Mouse (Mus musculus) stomach, postnatal 0 days (tissue): ENCODE results near the gene Gm28047. TPM values are rescaled to one million over a fixed set of nuclear protein-coding genes. Genes with fewer than 3 reads are reported as not detected.
A peak's percentile ranks its signal among the peaks of the same experiment; 100 is the strongest.
"Not testable (repeated sequence)": the region's sequence is repeated elsewhere in the genome, so short reads cannot be mapped to it uniquely, and the experiment has no call there.

Experiments
- ATAC-seq: fragments of 200-750 bp; cut with Nextera tagmentation; 2 replicates; pipeline ENCODE4 v1.8.0; 2017; ENCODE audit not compliant: low FRiP score, low TSS enrichment
- DNase-seq: peaks from one replicate; pipeline ENCODE4 v3.0.0-alpha.2; 2016; ENCODE audit warnings: low spot score
- H3K27ac ChIP-seq: fragments of 300-500 bp; sonication (generic); replicated peaks from 2 replicates; pipeline ENCODE4 v1.5.1; 2014; ENCODE audit warnings: mild to moderate bottlenecking, control low read depth
- H3K27me3 ChIP-seq: fragments of 300-500 bp; sonication (generic); 2 replicates; pipeline ENCODE4 v1.6.1; 2014; ENCODE audit warnings: low read length; ENCODE audit not compliant: control insufficient read depth, insufficient read depth
- H3K36me3 ChIP-seq: fragments of 300-500 bp; sonication (generic); 2 replicates; pipeline ENCODE4 v1.6.1; 2014; ENCODE audit warnings: low read length, mixed read lengths; ENCODE audit not compliant: control insufficient read depth, insufficient read depth
- H3K4me1 ChIP-seq: fragments of 300-500 bp; sonication (generic); replicated peaks from 2 replicates; pipeline ENCODE4 v1.6.1; 2014; ENCODE audit warnings: antibody characterized with exemption; ENCODE audit not compliant: control insufficient read depth, insufficient read depth
- H3K4me2 ChIP-seq: fragments of 300-500 bp; sonication (generic); replicated peaks from 2 replicates; pipeline ENCODE4 v1.6.1; 2014; ENCODE audit warnings: low read depth, mild to moderate bottlenecking, control low read depth, moderate library complexity
- H3K4me3 ChIP-seq: fragments of 300-500 bp; sonication (generic); 2 replicates; pipeline ENCODE4 v1.5.1; 2014; ENCODE audit warnings: low read depth, low read length, control low read depth
- H3K9ac ChIP-seq: fragments of 300-500 bp; sonication (generic); 2 replicates; pipeline ENCODE4 v1.6.1; 2014; ENCODE audit warnings: mild to moderate bottlenecking, low read length, control low read depth, mixed read lengths
- H3K9me3 ChIP-seq: fragments of 300-500 bp; sonication (generic); 2 replicates; pipeline ENCODE4 v1.6.1; 2016; ENCODE audit warnings: low read length; ENCODE audit not compliant: control insufficient read depth
- CTCF ChIP-seq: IDR thresholded peaks from 2 replicates; pipeline ENCODE4 v1.5.1; 2016; ENCODE audit warnings: antibody characterized with exemption, low read depth, mild to moderate bottlenecking, moderate library complexity
- EP300 ChIP-seq: optimal IDR thresholded peaks from 2 replicates; pipeline ENCODE3; 2016; ENCODE audit warnings: antibody characterized with exemption
- WGBS: fragments of 180-500 bp; shearing (Covaris S2); extraction: QIAGEN DNeasy Blood & Tissue Kit; methylation state at CpG from one replicate; pipeline ENCODE4 v1.1.7; 2014; 5-methylcytosine and 5-hydroxymethylcytosine counted together
- polyA plus RNA-seq: library from polyadenylated mRNA; unstranded; fragments of >200 nt; fragmentation: Nextera tagmentation; extraction: Ambion mirVana; gene quantifications from 2 replicates; pipeline ENCODE4 v1.2.1, GENCODE M21; 2015

The Gm28047 gene
- polyA plus RNA-seq, 1 experiment from 2014 or later = not detected

DNA sequence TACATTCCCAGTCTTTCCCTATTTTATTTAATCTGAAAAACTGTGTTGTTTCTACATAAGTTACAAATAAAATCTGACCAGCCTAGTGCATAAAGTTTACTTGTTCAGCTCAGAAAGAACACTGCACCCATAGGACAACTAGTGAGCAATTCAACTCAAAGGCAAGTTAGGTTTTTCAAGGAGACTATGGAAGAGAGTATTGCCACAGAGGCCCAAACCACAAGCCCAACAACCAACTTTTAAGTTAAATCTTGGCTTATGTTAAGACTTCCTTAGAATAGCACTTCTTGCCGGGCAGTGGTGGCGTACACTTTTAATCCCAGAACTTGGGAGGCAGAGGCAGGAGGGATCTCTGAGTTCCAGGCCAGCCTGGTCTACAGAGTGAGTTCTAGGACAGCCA, 8.7 kb downstream of the Gm28047 start:
- H3K9ac ChIP-seq = no peak overlapping the region
- no peaks in the 10 kb centered on the region for H3K4me1 ChIP-seq
- WGBS = 87% methylated on average over 2 of the region's 2 CpGs
- DNase-seq = no peak
- H3K27ac ChIP-seq = no peak overlapping the region
- no peak overlapping the region for H3K4me2 ChIP-seq
- no peaks in the 10 kb centered on the region for H3K9me3 ChIP-seq
- TF ChIP-seq CTCF (no peak), EP300 (no peak)
- ATAC-seq = no peak
- no peak overlapping the region for H3K4me3 ChIP-seq
- no peaks in the 10 kb centered on the region; the same call in 1 of the 2 replicates for H3K36me3 ChIP-seq
- no peaks in the 10 kb centered on the region for H3K27me3 ChIP-seq

DNA sequence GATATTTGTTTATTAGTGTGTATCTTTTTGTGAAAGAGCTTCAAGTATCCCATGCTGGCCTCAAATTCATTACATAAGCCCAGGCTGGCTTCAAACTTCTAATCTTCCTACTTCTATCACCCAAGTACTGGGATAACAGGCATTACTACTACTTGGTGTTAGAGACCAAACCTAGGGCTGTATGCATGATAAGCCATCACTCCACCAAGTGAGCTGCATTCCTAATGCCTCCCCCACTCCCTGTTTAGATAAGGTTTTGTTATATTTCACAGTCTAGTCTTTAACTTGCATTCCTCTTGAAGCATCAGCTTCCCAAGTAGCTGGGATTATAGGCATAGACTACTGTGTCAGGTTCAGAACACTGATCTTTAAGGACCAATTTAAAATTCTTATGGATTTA, 10.6 kb downstream of the Gm28047 start:
- no peak overlapping the region for H3K4me2 ChIP-seq
- DNase-seq (no peak), ATAC-seq (no peak)
- no peaks in the 10 kb centered on the region for H3K4me1 ChIP-seq
- H3K9ac ChIP-seq = no peak overlapping the region
- no peak overlapping the region for H3K27ac ChIP-seq
- H3K27me3 ChIP-seq = no peaks in the 10 kb centered on the region
- H3K36me3 ChIP-seq = no peaks in the 10 kb centered on the region; the same call in 1 of the 2 replicates
- TF ChIP-seq EP300 (no peak), CTCF (no peak)
- H3K9me3 ChIP-seq = no peaks in the 10 kb centered on the region
- no peak overlapping the region for H3K4me3 ChIP-seq

DNA sequence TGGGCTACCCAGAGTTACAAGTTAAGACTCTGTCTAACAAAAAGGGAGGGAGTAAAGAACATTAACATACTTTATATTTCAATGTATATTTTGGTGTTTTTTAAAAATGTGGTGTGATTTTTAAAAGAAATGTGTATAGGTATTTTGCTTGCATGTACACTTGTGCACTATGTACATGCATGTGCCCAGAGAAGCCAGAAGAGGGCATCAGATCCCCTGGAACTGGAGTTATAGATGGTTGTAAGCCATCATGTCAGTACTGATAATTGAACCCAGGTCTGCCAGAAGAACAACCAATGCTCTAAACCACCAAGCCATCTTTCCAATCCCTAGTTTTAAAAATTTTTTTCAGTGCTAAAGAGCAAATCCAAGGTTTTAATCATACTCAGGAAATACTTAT, 11.9 kb downstream of the Gm28047 start:
- H3K27ac ChIP-seq = no peak overlapping the region
- no peak overlapping the region for H3K4me3 ChIP-seq
- no peak overlapping the region for H3K9ac ChIP-seq
- H3K4me2 ChIP-seq = no peak overlapping the region
- no peaks in the 10 kb centered on the region for H3K27me3 ChIP-seq
- ATAC-seq (no peak), DNase-seq (no peak)
- peak; percentile 57 for TF ChIP-seq CTCF
- no peak for TF ChIP-seq EP300
- no peaks in the 10 kb centered on the region for H3K9me3 ChIP-seq
- H3K4me1 ChIP-seq = no peaks in the 10 kb centered on the region
- no peaks in the 10 kb centered on the region; the same call in 1 of the 2 replicates for H3K36me3 ChIP-seq

DNA sequence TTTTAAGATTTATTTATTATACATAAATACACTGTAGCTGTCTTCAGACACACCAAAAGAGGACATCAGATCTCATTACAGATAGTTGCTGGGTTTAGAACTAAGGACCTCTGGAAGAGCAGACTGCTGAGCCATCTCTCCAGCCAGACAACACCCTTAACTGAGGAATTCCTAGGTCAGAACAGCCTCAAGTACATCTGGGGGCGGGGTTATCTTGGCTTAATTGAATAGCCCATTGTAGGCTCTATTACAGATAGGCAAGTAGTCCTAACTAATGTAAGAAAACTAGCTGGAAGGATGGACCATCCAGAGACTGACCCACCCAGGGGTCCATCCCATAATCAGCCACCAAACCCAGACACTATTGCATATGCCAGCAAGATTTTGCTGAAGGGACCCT, 16.3 kb downstream of the Gm28047 start:
- DNase-seq, H3K9ac ChIP-seq, H3K4me3 ChIP-seq, H3K9me3 ChIP-seq, H3K4me1 ChIP-seq, H3K36me3 ChIP-seq, H3K27ac ChIP-seq, ATAC-seq, H3K4me2 ChIP-seq, H3K27me3 ChIP-seq: not testable (repeated sequence)
- WGBS = 67% methylated on average over 1 of the region's 1 CpGs

DNA sequence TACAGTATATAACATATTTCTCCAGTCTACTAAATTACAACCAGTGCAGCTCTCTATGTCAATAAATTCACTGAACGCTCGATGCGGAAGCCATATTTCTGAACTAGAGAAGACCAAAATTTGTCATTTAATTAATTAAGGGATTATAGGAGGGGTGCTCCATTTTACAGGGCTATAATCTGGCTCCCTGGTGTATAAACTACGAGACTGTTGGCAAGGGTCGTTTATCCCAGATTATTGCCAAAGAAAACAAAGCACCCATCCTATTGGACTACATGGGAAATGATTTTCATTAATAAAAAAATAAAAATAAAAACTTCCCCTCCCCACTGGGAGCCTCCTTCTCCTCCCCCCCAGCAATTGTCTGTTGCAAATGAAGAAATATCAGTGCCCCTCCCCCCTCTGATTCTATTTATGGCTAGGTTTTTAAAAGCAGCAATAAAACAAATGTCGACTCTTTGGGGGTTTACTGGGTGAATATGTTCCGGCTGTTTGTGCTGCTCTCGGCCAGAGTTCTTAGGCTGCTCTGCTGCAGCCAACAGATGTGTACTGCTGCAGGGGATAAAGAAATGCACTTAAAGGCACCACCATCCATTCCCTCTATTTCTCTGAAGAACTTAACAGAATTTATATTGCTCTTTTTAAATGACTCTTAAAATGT, 30.7 kb downstream of the Gm28047 start:
- Histone ChIP-seq H3K27me3 (no peaks in the 10 kb centered on the region), H3K4me1 (0 out of 2 replicates have a peak, but pooled peaks cover 5% of the 10 kb centered on the region), H3K27ac (no peak overlapping the region), H3K4me3 (no peak overlapping the region), H3K4me2 (0 out of 2 replicates have a peak overlapping the region, but pooled peaks have one; percentile 17), H3K9me3 (no peaks in the 10 kb centered on the region), H3K9ac (no peak overlapping the region), H3K36me3 (no peaks in the 10 kb centered on the region)
- DNase-seq = no peak
- WGBS = 45% methylated on average over 8 of the region's 8 CpGs
- ATAC-seq = no peak
- TF ChIP-seq CTCF (no peak), EP300 (no peak)

DNA sequence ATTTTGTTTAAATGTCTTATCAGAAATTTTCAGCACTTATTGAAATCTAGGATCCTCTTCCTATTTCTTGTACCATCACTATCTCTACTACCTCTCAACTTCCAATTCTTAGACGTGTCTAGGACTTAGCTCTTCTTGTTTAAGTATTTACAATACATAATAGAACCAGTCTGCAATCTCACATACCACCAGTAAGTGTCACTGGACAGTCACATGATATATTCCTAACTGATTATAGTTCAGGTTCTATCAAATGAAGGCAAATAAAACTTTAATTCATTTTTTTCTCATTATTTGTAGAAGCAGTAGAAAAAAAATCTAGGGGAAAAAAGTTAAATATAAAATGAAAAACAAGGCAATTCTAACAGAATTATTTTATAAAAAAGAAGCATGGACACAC, 32.2 kb downstream of the Gm28047 start:
- Histone ChIP-seq H3K27me3 (no peaks in the 10 kb centered on the region), H3K4me3 (no peak overlapping the region), H3K27ac (no peak overlapping the region), H3K4me1 (0 out of 2 replicates have a peak, but pooled peaks cover 5% of the 10 kb centered on the region), H3K9ac (no peak overlapping the region), H3K9me3 (no peaks in the 10 kb centered on the region), H3K36me3 (0 out of 2 replicates have a peak, but pooled peaks cover 2% of the 10 kb centered on the region), H3K4me2 (no peak overlapping the region)
- TF ChIP-seq EP300 (no peak), CTCF (peak; percentile 69)
- ATAC-seq (no peak), DNase-seq (no peak)
- 27% methylated on average over 1 of the region's 1 CpGs for WGBS
